Mouse (Mus musculus) thymus, postnatal 14 days (tissue): ENCODE results near the gene Ccdc15.

Experiments used
- DNase-seq: peaks from one replicate; pipeline ENCODE4 v3.0.0; 2021

The Ccdc15 gene

DNA sequence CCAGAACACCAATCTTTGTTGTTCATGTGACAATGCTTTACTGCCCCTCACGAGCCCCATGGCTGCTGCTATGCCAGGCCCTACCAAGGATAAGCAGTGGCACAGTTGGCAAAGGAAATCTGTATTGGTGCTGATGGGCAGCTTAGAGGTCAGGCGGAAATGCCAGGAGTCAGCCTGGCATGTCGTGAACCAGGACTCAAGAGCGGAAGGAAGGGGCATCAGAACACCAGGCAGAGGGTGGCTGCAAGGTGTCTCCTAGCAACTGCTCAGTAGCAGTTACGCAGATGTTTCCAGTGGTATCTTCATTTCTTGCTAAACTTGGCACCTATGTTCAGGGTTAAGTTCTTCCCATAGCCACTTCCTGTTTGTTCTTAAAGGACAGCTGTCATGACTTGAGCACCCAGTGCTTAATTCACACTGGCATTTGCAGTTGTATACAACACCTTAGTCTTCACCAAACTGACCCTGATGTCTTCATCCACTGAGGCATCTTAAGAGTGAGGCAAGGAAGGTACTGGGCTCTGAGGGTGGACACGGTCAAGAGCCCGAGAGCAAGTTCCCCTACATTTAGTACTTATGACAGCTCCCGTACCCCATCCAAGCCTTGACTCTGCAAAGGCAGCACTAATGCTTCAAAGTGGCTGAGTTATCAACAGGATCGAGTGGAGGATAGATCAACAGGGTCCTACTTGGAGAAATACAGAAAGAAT is 117.6 kb downstream of the Ccdc15 start:
- peak; percentile 78 for DNase-seq

DNA sequence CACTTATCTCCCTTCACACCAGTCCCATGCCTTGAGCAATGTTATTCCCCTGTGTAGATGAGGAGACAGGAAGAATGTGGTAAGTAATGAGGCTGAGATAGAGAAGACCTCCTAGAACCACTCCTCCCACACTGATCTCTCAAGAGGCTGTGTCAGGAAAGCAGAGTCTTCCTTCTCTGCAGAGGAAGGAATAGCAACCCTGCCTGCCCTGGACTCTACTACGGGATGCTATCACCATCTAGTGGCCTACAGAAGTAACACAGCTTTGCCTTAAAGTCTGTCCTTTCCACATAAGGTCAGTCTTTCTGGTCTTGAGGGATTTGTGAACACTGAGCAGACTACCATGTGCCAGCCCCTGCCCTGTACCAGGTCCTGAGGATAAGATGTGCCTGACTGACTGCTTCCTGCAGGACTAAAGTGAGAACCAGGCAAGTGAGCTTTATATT is 118.3 kb downstream of the Ccdc15 start:
- DNase-seq = peak; percentile 80
